Mouse (Mus musculus) kidney, postnatal 0 days (tissue): ENCODE data around the gene Rnf220. TPM values are rescaled to one million over a fixed set of nuclear protein-coding genes. Genes with fewer than 3 reads are reported as not detected.

Source experiments
- ATAC-seq: fragments of 200-750 bp; cut with Nextera tagmentation; replicated peaks from 2 replicates; pipeline ENCODE4 v1.8.0; 2017; ENCODE audit warnings: low read depth, moderate number of reproducible peaks, moderate TSS enrichment, moderate library complexity; ENCODE audit not compliant: low FRiP score
- DNase-seq: peaks from one replicate; pipeline ENCODE4 v3.0.0-alpha.2; 2016; ENCODE audit warnings: low spot score
- H3K27ac ChIP-seq: fragments of 300-500 bp; sonication (generic); 2 replicates; pipeline ENCODE4 v1.5.1; 2014; ENCODE audit warnings: mild to moderate bottlenecking
- H3K27me3 ChIP-seq: fragments of 300-500 bp; sonication (generic); 2 replicates; pipeline ENCODE4 v1.6.1; 2014; ENCODE audit warnings: low read length, mixed read lengths; ENCODE audit not compliant: insufficient read depth
- H3K36me3 ChIP-seq: fragments of 300-500 bp; sonication (generic); 2 replicates; pipeline ENCODE4 v1.6.1; 2014; ENCODE audit warnings: low read length, mixed read lengths; ENCODE audit not compliant: insufficient read depth
- H3K4me1 ChIP-seq: fragments of 300-500 bp; sonication (generic); replicated peaks from 2 replicates; pipeline ENCODE4 v1.6.1; 2014; ENCODE audit warnings: antibody characterized with exemption, low read length, mixed read lengths; ENCODE audit not compliant: insufficient read depth
- H3K4me2 ChIP-seq: fragments of 300-500 bp; sonication (generic); 2 replicates; pipeline ENCODE4 v1.6.1; 2014; ENCODE audit warnings: mild to moderate bottlenecking, low read length, moderate library complexity, mixed read lengths
- H3K4me3 ChIP-seq: fragments of 300-500 bp; sonication (generic); replicated peaks from 2 replicates; pipeline ENCODE4 v1.5.1; 2014; ENCODE audit warnings: low read depth, low read length
- H3K9ac ChIP-seq: fragments of 300-500 bp; sonication (generic); 2 replicates; pipeline ENCODE4 v1.6.1; 2014; ENCODE audit warnings: low read depth, low read length
- H3K9me3 ChIP-seq: fragments of 300-500 bp; sonication (generic); replicated peaks from 2 replicates; pipeline ENCODE4 v1.6.1; 2016; ENCODE audit warnings: low read length, inconsistent platforms, mixed read lengths
- CTCF ChIP-seq: IDR thresholded peaks from 2 replicates; pipeline ENCODE4 v1.5.1; 2016; ENCODE audit warnings: antibody characterized with exemption, low read depth, mild to moderate bottlenecking, moderate library complexity
- WGBS: fragments of 180-500 bp; shearing (Covaris S2); extraction: QIAGEN DNeasy Blood & Tissue Kit; methylation state at CpG from one replicate; pipeline ENCODE4 v1.1.7; 2014; 5-methylcytosine and 5-hydroxymethylcytosine counted together
- polyA plus RNA-seq: library from polyadenylated mRNA; unstranded; fragments of >200 nt; fragmentation: Nextera tagmentation; extraction: Ambion mirVana; gene quantifications from 2 replicates; pipeline ENCODE4 v1.2.1, GENCODE M21; 2015

Gene Rnf220
- polyA plus RNA-seq, 1 experiment from 2014 or later: 62.1 TPM

DNA sequence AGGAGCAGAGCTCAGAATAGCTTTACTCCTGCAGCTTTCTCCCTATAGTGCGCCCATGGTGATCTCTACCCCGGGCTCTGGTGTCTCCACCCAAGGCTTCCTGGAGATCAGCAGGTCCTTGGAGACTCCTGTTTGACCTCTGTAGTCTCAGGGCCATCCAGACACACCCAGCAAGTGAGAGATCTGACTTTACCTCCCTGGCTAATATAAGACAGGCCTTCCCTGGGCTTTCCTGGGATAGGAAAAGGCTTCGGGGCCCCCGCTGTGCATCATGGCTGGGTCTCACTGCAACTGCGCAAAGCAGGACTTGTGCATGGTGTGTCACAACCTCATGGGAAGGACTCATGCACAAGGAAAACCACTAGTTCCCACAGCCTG lies 116.3 kb downstream of the Rnf220 start:
- no peak for ATAC-seq

GRCm38 (mm10) chr4:117379803-117380557 lies 116.9 kb downstream of the Rnf220 start:
- Histone ChIP-seq H3K27me3 (no peaks in the 10 kb centered on the region), H3K4me2 (no peak overlapping the region), H3K36me3 (no peaks in the 10 kb centered on the region), H3K9me3 (no peaks in the 10 kb centered on the region), H3K9ac (no peak overlapping the region), H3K4me3 (no peak overlapping the region), H3K4me1 (no peaks in the 10 kb centered on the region), H3K27ac (no peak overlapping the region)
- DNase-seq (peak; percentile 6), ATAC-seq (no peak)
- 42% methylated on average over 14 of the region's 14 CpGs for WGBS
- no peak for TF ChIP-seq CTCF

More for the DNA sequence above, 116.3 kb downstream of the Rnf220 start:
- H3K36me3 ChIP-seq: no peaks in the 10 kb centered on the region
- 93% methylated on average over 5 of the region's 5 CpGs for WGBS
- no peak overlapping the region for H3K27ac ChIP-seq
- DNase-seq: no peak
- H3K4me2 ChIP-seq: no peak overlapping the region
- TF ChIP-seq CTCF: no peak
- H3K4me3 ChIP-seq: no peak overlapping the region
- no peak overlapping the region for H3K9ac ChIP-seq
- no peaks in the 10 kb centered on the region for H3K27me3 ChIP-seq
- no peaks in the 10 kb centered on the region for H3K4me1 ChIP-seq
- no peaks in the 10 kb centered on the region for H3K9me3 ChIP-seq

DNA sequence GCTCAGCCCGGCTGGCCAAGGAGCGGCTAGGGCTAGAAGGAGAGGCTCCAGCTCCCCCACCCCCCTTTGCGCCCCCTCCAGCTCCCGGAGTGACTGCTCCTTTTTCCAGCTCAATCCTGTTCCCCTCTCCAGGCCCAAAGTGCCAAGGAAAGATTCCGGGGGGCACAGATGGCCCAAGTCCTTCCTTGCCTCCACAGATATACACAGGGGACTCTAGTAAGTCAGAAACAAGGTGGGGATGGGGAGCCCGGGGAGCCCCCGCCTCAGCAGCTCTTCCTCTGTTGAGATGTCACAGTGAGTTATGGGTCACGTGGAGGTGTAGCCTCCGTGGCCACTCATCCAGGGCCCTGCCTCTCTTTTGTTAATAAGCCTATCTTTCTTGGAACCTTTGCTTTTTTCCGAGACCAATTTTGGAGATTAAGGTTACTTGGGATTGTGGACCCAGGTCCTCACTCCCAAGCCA lies 122.7 kb downstream of the Rnf220 start:
- peak; percentile 46 for ATAC-seq
- Histone ChIP-seq H3K4me2 (peak overlapping the region; percentile 30), H3K4me1 (0 out of 2 replicates have a peak, but pooled peaks cover 6% of the 10 kb centered on the region), H3K27ac (no peak overlapping the region), H3K9me3 (no peaks in the 10 kb centered on the region), H3K27me3 (no peaks in the 10 kb centered on the region), H3K4me3 (no peak overlapping the region), H3K9ac (no peak overlapping the region), H3K36me3 (no peaks in the 10 kb centered on the region)
- no peak for DNase-seq
- 11% methylated on average over 10 of the region's 10 CpGs for WGBS
- no peak for TF ChIP-seq CTCF

DNA sequence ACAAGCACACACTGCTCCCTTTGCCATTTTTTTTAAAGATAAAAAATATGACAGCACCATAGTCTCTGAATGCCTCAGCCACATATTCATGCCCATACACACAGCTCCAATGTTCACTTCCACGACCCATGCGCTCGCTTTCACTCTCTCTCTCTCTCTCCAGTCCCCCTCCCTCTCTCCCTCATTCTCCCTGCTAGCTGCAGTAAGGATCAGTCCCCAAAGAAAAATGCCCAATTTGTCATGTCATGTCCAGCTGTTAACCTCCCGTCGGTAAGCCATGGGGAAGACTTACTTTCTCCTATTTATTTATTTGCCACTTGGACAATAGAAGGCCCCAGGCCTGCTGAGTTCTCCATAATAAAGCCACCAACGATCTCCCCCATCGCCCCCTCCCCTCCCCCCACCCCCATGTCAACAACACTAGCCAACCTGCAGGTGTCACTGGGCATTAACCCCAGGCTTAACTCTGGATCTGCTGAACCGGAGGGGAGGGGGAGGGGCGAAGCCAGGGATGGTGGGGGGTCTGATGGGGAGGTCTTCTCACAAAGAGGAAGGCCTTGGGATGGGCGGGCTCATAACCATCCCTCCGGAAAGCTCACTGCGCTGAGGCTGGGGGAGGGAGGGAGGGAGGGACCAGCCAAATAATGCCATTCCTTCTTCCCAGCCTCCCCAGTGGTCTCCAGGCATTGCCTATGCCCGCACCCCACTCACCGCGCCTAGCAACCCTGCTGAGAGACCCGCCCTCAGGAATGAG lies 123.4 kb downstream of the Rnf220 start:
- DNase-seq: peak; percentile 79
- H3K36me3 ChIP-seq: no peaks in the 10 kb centered on the region
- no peak overlapping the region for H3K27ac ChIP-seq
- no peaks in the 10 kb centered on the region for H3K9me3 ChIP-seq
- no peaks in the 10 kb centered on the region for H3K27me3 ChIP-seq
- WGBS: 15% methylated on average over 12 of the region's 16 CpGs
- no peak overlapping the region for H3K9ac ChIP-seq
- H3K4me1 ChIP-seq: 0 out of 2 replicates have a peak, but pooled peaks cover 6% of the 10 kb centered on the region
- ATAC-seq: peak; percentile 88
- TF ChIP-seq CTCF: no peak
- no peak overlapping the region for H3K4me3 ChIP-seq
- H3K4me2 ChIP-seq: peak overlapping the region; percentile 30

DNA sequence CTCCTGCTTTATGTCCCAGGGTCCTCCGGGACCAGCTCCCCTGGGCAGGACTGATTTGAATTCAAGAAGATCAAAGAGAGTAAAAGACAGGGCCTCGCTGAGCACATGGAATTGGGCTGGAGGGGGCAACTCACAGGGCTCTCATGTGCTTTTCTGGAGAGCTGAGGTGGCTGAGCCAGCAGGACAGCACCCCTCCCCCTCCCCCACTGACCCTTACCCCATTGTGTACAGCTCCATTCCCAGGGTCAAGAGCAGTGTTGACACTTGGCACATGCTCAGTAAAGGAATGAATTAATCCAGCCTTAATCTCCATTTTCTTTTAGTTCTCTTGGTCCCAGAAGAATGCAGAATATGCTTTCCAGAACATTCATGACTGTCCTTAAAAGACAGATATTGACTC lies 125.0 kb downstream of the Rnf220 start:
- no peak for DNase-seq
- TF ChIP-seq CTCF: no peak
- Histone ChIP-seq H3K4me2 (no peak overlapping the region), H3K27me3 (no peaks in the 10 kb centered on the region), H3K27ac (no peak overlapping the region), H3K4me3 (no peak overlapping the region), H3K4me1 (0 out of 2 replicates have a peak, but pooled peaks cover 6% of the 10 kb centered on the region), H3K9ac (no peak overlapping the region), H3K9me3 (no peaks in the 10 kb centered on the region), H3K36me3 (no peaks in the 10 kb centered on the region)
- WGBS: 38% methylated on average over 2 of the region's 2 CpGs
- ATAC-seq: no peak

DNA sequence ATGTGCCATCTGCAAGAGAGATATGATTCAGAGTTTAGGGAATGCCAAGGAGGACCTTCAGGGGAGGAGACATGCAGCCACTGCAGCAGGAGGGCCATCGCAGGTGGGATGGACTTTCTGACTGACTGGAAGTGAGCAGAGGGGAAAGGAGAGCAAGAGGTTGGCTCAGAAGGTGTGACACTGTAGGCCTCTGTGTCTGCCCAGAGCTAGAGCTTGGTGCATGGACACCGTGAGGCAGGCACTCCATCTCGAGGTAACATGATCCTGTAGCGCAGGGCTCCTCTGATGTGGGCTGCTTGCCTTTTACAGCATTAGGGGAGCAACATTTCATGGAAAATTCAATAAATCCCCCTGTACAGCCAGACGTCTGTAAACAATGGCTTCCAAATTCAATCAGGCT lies 126.5 kb downstream of the Rnf220 start:
- Histone ChIP-seq H3K4me1 (0 out of 2 replicates have a peak, but pooled peaks cover 6% of the 10 kb centered on the region), H3K9me3 (no peaks in the 10 kb centered on the region), H3K27ac (no peak overlapping the region), H3K4me3 (no peak overlapping the region), H3K9ac (no peak overlapping the region), H3K27me3 (no peaks in the 10 kb centered on the region), H3K36me3 (no peaks in the 10 kb centered on the region), H3K4me2 (no peak overlapping the region)
- no peak for TF ChIP-seq CTCF
- DNase-seq: no peak
- ATAC-seq: no peak
- WGBS: 24% methylated on average over 5 of the region's 5 CpGs
